Mouse (Mus musculus) stomach, postnatal 0 days (tissue): ENCODE data around the gene Tenm3.

Experiments
- CTCF ChIP-seq: IDR thresholded peaks from 2 replicates; pipeline ENCODE4 v1.5.1; 2016; ENCODE audit warnings: antibody characterized with exemption, low read depth, mild to moderate bottlenecking, moderate library complexity
- EP300 ChIP-seq: optimal IDR thresholded peaks from 2 replicates; pipeline ENCODE3; 2016; ENCODE audit warnings: antibody characterized with exemption

- no peak for TF ChIP-seq EP300
- no peak for TF ChIP-seq CTCF
Observed at GRCm38 (mm10) chr8:48552306-48552705, 291.4 kb downstream of the Tenm3 start.
